10 mouse cellular contexts compared by ENCODE assay signal in genomic region chr4:87648919-87649318, GRCm38 (mm10).
DNase-seq lines count a peak whose midpoint lies in the region; ATAC-seq lines count a peak whose summit lies in the region.
"Had no signal": no experiment of that assay in that cellular context is flagged by ENCODE, and none has a peak within 500 bp of the region (broad histone marks: within the 10 kb centered on the region; RNA-seq: fewer than 3 reads in every experiment).

No protein-coding gene starts in this region.

- H3K4me3 ChIP-seq in kidney, embryonic 16.5 days (ENCODE audit: low read length): no peak overlapping the region
- no peak overlapping the region for H3K4me3 ChIP-seq in forebrain, embryonic 15.5 days
- no peak overlapping the region for H3K4me3 ChIP-seq in limb, embryonic 13.5 days
- no peak overlapping the region for H3K4me3 ChIP-seq in stomach, embryonic 15.5 days (replicated peaks)

- H3K4me1 ChIP-seq in kidney, embryonic 16.5 days (ENCODE audit: insufficient read depth, low read length): peaks cover 20% of the 10 kb centered on the region
- H3K4me1 ChIP-seq in forebrain, embryonic 15.5 days: peaks cover 49% of the 10 kb centered on the region
- peaks cover 23% of the 10 kb centered on the region for H3K4me1 ChIP-seq in limb, embryonic 13.5 days
- H3K4me1 ChIP-seq in stomach, embryonic 15.5 days: peaks cover 4% of the 10 kb centered on the region

- H3K4me2 ChIP-seq in kidney, embryonic 16.5 days (replicated peaks; ENCODE audit: low read depth, low read length): peak overlapping the region; percentile 71
- H3K4me2 ChIP-seq in forebrain, embryonic 15.5 days (replicated peaks): no peak overlapping the region
- peak overlapping the region; percentile 66 for H3K4me2 ChIP-seq in limb, embryonic 13.5 days (replicated peaks)
- peak overlapping the region; percentile 68; the same call in 1 of the 2 replicates for H3K4me2 ChIP-seq in stomach, embryonic 15.5 days

- no peak for ATAC-seq in kidney, embryonic 16.5 days (ENCODE audit: low FRiP score, low TSS enrichment)
- peak; percentile 7; the same call in 1 of the 2 replicates for ATAC-seq in forebrain, embryonic 15.5 days (replicated peaks)
- no peak for ATAC-seq in limb, embryonic 13.5 days (ENCODE audit: low FRiP score, low read depth)
- no peak for ATAC-seq in stomach, embryonic 15.5 days (ENCODE audit: insufficient read depth, low FRiP score, low read depth)
- ATAC-seq: inflammation-experienced regulatory T-cells, adult 6 months had no signal

- no peaks in the 10 kb centered on the region for H3K36me3 ChIP-seq in kidney, embryonic 16.5 days (ENCODE audit: insufficient read depth, low read length)
- H3K36me3 ChIP-seq in forebrain, embryonic 15.5 days: no peaks in the 10 kb centered on the region
- H3K36me3 ChIP-seq in limb, embryonic 13.5 days: no peaks in the 10 kb centered on the region
- H3K36me3 ChIP-seq in stomach, embryonic 15.5 days: no peaks in the 10 kb centered on the region

- no peaks in the 10 kb centered on the region for H3K9me3 ChIP-seq in kidney, embryonic 16.5 days (ENCODE audit: low read length)
- no peaks in the 10 kb centered on the region for H3K9me3 ChIP-seq in forebrain, embryonic 15.5 days
- no peaks in the 10 kb centered on the region for H3K9me3 ChIP-seq in limb, embryonic 13.5 days
- no peaks in the 10 kb centered on the region for H3K9me3 ChIP-seq in stomach, embryonic 15.5 days

- H3K9ac ChIP-seq in kidney, embryonic 16.5 days (replicated peaks; ENCODE audit: low read length): no peak overlapping the region
- H3K9ac ChIP-seq in forebrain, embryonic 15.5 days (replicated peaks): no peak overlapping the region
- no peak overlapping the region for H3K9ac ChIP-seq in limb, embryonic 13.5 days
- no peak overlapping the region for H3K9ac ChIP-seq in stomach, embryonic 15.5 days

- intact Hi-C loops in left cerebral cortex, postnatal 36 days (cut with DNase I): no loop called here

- H3K27ac ChIP-seq in kidney, embryonic 16.5 days (ENCODE audit: low read length): no peak overlapping the region
- H3K27ac ChIP-seq in forebrain, embryonic 15.5 days (replicated peaks): peak overlapping the region; percentile 73
- peak overlapping the region; percentile 28; the same call in 1 of the 2 replicates for H3K27ac ChIP-seq in limb, embryonic 13.5 days
- no peak overlapping the region for H3K27ac ChIP-seq in stomach, embryonic 15.5 days

- no peak for DNase-seq in kidney, adult 9 months
- no peak for DNase-seq in urinary bladder, adult 2 months (ENCODE audit: low spot score)
- DNase-seq in left cerebral cortex, postnatal 36 days (ENCODE audit: low spot score in 2 of 2): no peak
- DNase-seq: cerebellum, adult 11-12 months; thymus, adult 2 months had no signal

- no peaks in the 10 kb centered on the region for H3K27me3 ChIP-seq in kidney, embryonic 16.5 days (ENCODE audit: insufficient read depth, low read length)
- H3K27me3 ChIP-seq in forebrain, embryonic 15.5 days: no peaks in the 10 kb centered on the region; the same call in 1 of the 2 replicates
- H3K27me3 ChIP-seq in limb, embryonic 13.5 days: 0 out of 2 replicates have a peak, but pooled peaks cover 9% of the 10 kb centered on the region
- no peaks in the 10 kb centered on the region for H3K27me3 ChIP-seq in stomach, embryonic 15.5 days (replicated peaks)

Comparison
In these comparisons a context has a peak if more than half of its experiments do, and no peak if none do; other contexts are left out.
1. H3K27ac ChIP-seq: peak in forebrain, embryonic 15.5 days (single experiment) and limb, embryonic 13.5 days (single experiment); none in kidney, embryonic 16.5 days (single experiment) and stomach, embryonic 15.5 days (single experiment).